Mouse (Mus musculus) gastrocnemius, postnatal 4 days (tissue): ENCODE measurements around the gene Cc2d2b. TPM values are rescaled to one million over a fixed set of nuclear protein-coding genes. Genes with fewer than 3 reads are reported as not detected.

Experiments
- DNase-seq, 2 experiments: peaks; one replicate each; pipeline ENCODE4 v3.0.0; 2021 to 2022; ENCODE audit warnings: low spot score in 2 of 2, mixed read lengths in 2 of 2
- total RNA-seq, 2 experiments: library from RNA; stranded (reverse); gene quantifications; 2 replicates each; pipeline ENCODE4 v1.2.3; 2021

Cc2d2b gene
- total RNA-seq, 2 experiments from 2014 or later: not detected

DNA sequence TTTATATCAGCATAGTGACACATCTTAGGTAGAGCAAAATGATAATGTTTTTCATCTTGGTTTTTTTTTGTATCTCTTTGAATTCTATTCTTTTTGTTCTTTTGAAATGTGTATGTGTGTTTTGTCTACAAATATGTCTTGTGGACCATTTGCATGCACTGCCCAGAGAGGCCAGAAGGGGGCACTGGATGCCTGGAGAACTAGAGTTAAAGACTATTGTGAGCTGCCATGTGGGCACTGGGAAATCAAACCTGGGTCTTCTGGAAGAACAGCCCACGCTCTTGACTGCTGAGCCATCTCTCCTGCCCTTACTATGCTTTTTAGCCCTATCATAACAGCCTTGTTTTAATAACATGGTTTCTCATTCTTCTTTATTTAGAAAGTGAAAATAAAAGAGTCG is 5.8 kb downstream of the Cc2d2b start:
- peak in 1 of 2 experiments; percentile 21 for DNase-seq

- no peak for DNase-seq
Observed at GRCm38 (mm10) chr19:40760071-40760470, 11.5 kb downstream of the Cc2d2b start.

DNA sequence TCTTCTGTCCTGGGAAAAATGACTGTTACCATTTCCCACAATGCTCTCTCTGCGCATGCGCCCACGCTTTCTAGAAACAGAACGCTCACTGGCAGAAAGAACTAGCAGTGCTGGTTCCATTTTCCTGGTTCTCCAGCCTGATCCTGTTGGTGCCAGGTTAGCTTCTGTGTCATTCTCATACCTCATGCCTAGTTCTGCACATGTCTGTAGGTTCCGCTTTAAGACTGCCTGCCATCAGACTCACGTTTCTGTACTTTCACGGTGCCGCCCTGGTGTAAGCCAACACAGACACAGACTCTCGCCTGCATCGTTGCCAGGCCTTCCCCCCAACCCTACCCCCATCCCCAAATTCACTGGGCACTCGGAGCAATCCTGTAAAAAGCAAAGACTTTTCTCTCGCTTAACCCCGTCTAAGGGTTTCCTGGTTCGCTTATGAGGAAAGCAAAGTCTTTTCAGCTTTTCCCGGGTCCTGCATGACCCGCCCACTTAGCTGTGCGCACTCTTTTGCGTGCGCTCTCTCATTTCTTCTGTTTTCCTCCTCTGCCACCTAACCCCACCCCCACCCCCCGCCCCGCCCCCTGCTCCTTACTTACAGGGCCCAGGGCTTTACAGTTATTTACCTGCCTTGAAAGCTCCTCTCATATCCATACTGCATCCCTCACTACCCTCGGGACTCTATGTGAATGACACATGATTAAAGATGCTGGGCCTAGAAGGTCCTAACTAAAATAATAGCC is 13.6 kb downstream of the Cc2d2b start:
- DNase-seq: no peak

GRCm38 (mm10) chr19:40767189-40767588 is 18.6 kb downstream of the Cc2d2b start:
- DNase-seq: no peak

- no peak for DNase-seq
Observed at GRCm38 (mm10) chr19:40769341-40769770, 20.8 kb downstream of the Cc2d2b start.

DNA sequence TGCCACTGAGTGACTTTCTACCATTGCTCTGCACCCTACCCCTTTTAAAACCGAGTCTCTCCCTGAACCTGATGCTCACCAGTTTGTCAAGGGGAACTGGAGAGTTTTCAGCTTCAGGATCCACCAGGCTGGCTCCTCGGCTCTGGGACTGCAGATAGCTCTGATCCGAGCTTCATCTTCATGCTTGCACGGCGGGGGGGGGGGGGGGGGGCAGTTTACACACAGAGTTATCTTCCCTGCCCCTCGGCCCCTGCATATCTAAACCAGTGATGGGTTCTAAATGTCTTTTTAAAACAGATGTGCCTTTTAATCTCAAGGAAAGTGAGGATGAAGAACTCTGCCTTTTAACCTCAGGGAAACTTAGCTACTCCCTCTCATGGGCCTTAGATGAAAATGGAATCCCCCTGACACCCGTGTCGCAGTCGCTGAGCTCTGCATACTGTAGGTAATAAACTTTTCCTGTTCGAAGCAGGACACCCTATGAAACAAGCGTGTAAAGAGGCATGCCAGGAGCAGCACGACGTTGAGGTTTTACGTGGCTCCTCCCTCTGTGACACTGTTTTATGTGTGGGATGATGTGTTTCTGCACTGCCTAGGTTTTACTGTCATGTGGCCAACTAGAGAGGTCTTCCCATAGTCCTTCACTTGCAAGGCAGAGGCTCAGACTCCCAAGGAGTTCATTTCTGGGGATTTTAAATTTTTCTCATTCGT is 39.6 kb downstream of the Cc2d2b start:
- no peak for DNase-seq

GRCm38 (mm10) chr19:40788715-40789084 is 40.1 kb downstream of the Cc2d2b start:
- no peak for DNase-seq

GRCm38 (mm10) chr19:40805176-40805737 is 56.7 kb downstream of the Cc2d2b start:
- no peak for DNase-seq

DNA sequence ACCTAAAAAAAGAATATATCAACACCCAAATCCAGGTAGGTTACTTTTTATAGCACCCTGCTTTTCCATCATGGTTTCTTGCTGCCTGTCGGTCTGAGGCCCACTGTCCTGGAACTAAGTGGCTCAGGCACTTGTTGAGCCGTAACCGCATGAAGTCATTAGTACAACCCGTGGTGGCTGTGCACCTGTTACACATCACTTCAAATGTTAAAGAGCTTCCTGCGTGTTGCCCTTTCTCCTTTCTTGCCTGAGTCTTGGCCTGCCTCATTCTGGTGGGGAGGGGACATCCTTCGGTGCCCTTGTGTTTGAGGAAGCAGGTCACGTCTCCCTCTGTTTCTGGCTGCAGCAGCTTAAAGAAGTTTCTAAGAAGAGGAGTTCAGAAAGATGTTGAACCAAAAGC is 61.3 kb downstream of the Cc2d2b start:
- DNase-seq: no peak

DNA sequence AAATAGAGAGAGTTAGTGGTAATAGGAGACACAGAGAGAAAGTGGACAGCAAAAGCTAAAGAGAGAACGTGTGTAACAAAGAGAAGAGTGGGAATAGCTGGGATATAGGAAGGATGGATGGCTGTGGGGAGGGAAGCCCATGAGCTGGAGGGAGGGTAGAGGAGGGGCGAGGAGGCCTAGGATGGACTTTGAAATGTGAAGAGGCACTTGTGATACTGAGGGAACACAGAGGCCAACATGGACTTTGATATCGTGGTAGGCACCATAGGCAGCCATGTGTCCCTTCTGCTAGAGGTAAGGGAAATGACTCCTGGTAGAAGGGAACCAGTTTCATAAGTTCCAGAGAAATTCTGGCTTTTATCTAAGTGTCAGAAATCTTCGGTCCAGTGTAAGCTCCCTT is 63.3 kb downstream of the Cc2d2b start:
- no peak for DNase-seq

GRCm38 (mm10) chr19:40812778-40813177 is 64.2 kb downstream of the Cc2d2b start:
- DNase-seq: no peak

GRCm38 (mm10) chr19:40813385-40813784 is 64.8 kb downstream of the Cc2d2b start:
- no peak for DNase-seq

DNA sequence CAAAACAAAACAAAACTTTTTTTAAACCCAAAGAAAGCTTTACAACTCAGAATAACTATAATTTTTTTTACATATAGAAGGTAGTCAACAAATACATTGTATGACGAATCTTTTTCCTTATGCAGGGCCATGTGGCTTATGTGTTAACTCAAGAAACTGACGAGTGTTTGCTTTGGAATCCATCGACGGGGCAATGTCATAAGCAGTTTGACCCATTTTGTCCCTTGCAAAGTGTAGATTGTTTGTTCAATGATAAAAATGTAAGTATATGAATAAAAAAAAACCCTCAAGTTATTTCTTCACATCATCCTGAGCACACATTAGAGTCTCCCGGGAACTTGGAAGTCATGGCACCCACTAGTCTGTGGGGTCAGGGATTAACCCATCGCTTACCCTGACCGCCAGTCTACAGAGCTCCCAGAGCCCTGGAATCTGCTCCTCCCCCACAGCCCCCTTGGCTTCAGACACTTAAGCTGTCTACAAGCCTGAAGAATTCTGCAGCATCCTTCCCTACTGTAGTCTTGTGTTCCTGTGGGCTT is 67.2 kb downstream of the Cc2d2b start:
- no peak for DNase-seq

- no peak for DNase-seq
Observed at GRCm38 (mm10) chr19:40817901-40818532, 69.5 kb downstream of the Cc2d2b start.

- no peak for DNase-seq
Observed at GRCm38 (mm10) chr19:40818764-40819163, 70.2 kb downstream of the Cc2d2b start.

DNA sequence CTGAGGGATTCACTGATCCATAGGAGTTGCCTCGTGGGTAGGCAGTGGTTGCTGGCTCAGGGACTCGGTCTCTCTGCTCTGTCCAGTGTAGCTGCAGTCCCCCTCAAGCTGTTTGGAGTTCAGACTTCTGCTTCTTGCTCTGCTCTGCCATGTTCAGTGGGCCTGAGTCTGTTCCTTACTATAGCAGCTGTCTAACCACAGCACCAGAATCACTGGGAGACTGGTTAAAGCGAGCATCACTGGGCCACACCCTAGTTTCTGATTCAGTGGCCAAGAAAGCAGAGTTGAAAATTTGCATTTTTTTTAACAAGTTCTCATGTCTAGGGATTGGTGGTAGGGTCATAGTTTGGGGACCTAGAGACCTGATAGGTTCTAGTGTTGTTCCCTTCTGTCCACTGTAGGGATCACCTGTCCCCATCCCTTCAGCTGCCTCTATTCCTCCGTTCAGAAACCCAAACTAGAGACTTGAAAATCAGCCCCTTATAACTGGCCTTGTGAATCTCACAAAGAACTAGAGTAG is 72.8 kb downstream of the Cc2d2b start:
- no peak for DNase-seq

DNA sequence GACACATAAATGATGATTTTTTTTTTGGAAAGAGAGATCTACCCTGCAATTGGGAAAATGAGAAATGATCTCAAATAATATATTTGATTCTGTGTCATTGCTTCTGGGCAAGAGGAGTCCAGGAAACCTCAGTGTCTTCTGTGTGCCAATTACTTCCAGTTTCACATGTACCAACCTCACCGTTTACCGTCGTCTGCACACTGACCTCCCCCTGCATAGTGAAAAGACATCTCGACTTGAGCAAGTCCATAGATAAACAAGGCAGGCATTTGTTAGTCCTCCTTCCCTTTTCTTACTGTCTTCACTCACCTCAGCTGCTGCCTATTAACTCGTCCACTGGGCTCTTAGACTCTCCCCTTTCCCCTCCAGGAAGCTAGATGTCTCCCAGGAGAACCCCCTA is 77.1 kb downstream of the Cc2d2b start:
- DNase-seq: no peak

GRCm38 (mm10) chr19:40826735-40827134 is 78.2 kb downstream of the Cc2d2b start:
- DNase-seq: no peak

DNA sequence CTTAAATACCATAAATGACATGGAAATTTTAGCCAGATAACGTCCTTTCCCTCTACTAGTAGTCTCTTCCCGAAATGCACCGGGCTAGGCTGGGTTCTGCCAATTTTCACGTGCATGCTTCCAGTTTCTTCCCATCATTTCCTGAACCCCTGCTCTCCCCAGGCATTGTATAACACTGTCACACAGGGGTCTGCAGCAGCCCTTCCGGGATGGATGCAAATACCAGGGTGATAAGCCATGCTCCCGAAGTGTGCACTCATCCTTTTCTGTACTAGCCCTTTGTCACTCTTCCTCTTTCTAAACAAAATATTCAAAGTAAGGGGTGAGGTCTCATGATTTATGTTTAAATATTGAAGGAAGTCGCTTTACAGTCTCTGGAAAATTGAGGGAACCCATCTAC is 81.6 kb downstream of the Cc2d2b start:
- no peak for DNase-seq

GRCm38 (mm10) chr19:40830703-40831415 is 82.3 kb downstream of the Cc2d2b start, which contains the start of gene Ccnj:
Gene Ccnj (plus strand): TSS chr19:40831279.
- peak; percentile 90 to 92 for DNase-seq
